Mouse (Mus musculus): ENCODE data around the gene Ech1.

The Ech1 gene

DNA sequence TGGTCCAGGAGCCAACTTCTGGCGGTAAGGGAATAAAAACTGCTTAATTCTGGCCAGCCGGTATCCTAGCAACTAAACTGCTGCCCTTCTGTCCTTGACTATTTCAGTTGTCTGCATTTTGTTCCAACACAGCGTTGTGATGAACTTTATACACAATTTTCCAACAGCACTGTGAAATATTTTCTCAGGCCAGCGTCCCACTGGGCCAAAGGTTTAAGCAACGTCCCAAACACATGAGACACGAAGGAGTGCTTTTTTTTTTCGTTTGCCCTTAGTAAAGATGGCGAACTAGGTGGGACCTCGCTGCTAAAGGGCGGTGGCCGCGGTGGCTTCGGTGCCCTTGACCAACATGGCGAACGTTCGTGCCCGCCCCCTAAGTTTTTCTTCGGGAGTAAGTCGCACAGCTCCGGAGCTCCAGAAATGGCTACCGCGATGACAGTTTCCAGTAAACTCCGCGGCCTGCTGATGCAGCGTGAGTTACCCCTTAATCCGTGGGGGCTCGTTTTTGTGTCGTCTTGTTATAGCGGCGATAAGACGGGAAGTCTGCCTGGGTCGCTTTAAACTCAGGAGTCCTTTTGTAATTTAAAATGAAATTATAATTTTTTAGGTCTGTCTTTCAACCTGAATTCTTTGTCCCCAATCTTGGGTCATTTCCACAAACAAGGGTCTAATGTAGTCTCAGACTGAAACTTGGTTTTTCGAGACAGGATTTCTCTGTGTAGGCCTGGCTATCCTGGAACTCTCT, at the start of gene Ech1:
Gene Ech1 (plus strand): TSS at position 277 of the 745 bp plus-strand sequence.
- DNase-seq (ENCODE audit: low spot score) = peak; percentile 88

DNA sequence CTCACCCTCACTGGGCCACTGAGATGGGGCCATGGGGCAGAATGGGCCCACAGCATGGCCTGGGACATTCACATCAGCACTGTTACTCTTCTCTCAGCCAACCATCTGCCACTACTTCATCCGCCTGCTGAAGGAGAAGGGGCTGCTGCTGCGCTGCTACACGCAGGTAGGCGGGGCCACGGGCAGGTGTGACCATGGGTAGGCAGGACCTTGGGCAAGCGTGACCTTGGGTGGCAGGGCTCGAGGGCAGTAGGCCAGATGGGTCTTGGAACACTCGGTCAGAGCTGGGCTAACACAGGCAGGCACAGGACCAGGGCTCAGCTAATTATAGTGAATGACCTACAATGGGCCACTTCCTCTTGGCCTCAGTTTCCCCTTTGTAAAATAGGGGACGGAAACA, 46.2 kb upstream of the Ech1 start:
- no peak for DNase-seq (ENCODE audit: low spot score)

DNA sequence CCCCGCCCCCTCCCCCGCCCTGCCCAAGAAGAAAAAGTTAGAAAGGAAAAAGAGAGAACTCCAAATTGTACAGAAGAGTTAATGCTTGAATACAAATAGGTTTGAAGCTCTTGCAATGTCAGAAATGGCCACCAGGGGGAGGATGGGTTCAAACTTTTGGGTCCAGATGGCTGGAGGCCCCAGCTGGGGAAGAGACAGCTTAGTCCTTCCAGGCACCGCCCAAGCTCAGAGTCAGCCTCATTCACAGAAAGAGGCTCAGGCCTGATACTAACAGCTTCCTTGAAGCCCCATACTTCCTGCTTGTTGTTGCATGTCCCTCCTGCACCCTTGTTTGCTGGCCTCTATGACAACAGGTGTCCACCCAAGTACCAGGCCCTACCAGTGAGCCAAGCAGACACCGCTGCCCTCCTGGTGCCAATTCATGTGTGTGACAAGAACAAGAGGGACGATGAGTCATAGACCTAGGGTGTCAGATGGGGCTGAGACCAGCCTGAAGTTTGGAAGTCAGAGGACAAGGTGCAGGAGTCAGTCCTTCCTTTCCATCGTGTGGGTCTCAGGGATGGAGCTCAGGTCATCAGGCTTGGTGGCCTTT, 44.9 kb upstream of the Ech1 start:
- DNase-seq (ENCODE audit: low spot score) = peak; percentile 84

DNA sequence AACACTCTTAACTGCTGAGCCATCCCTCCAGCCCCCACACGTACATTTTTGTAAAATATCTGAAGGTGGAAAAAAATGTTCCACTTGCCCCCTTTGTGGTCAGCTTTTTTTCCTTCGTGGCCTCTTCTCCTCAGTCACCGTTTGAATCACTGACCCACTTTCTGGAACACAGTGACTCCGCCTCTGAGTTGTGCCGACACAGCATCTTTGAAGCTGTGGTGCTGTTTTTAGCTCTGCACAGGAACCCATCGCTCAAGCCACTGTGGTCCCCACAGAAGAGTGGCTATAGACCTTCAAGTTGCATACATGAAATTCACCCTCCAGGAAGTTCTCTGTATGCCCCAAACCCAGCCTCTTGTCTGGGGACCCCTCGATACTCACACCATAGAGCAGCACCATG, 44.2 kb upstream of the Ech1 start:
- DNase-seq (ENCODE audit: low spot score) = no peak

DNA sequence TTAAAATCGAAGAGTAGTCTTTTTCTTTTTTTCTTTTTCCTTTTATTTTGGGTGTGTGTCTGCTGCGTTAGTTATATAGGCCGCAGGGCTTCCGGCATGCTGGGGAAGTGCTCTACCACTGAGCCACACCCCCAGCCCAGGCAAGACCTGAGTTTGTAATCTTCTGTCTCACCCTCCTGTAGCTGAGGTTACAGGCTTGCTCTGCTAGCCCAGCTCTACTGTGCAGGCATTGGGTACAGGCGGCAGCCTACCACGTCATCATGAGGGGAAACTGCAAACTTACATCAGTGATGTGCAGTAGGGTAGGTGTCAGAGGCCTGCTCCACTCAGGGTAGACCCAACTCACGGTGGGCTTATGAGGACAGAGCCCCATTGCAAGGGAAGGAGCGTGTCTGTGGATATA, 43.8 kb upstream of the Ech1 start:
- DNase-seq (ENCODE audit: low spot score) = peak; percentile 90

DNA sequence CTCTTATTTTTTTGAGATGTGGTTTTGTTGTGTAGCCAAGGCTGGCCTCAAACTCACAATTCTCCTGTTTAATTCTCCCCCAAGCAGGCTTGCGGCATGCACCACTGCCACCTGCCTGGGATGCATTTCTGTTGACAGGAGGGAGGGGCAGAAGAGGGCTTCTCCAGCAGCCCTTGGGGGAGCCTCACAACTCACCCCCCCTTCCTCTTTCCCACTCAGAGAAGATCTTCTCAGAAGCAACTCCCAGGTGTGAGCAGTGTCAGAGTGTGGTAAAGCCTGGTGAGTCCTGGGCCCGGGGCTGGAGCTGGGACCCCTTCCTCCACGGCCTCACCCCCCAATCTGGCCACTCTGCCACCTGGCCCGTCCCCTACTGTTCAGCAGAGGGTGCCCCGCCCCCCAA, 39.9 kb upstream of the Ech1 start:
- DNase-seq (ENCODE audit: low spot score) = no peak

DNA sequence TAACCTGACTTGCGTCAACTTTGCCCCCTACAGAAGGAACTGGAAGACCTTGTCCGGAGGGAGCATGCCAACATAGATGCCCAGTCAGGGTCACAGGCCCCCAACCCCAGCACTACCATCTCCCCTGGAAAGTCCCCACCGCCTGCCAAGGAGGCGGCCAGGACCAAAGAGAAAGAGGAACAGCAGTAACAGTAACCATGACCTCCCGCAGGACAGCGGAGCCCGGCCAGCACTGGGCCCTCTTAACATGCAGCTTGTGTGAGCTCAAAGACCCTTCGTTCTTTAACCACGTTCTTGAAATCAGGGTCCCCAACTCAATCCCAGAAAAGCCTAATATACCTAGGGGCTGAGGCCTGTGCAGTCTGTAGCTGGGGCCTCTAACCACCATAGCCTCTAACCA, 37.1 kb upstream of the Ech1 start:
- no peak for DNase-seq (ENCODE audit: low spot score)

DNA sequence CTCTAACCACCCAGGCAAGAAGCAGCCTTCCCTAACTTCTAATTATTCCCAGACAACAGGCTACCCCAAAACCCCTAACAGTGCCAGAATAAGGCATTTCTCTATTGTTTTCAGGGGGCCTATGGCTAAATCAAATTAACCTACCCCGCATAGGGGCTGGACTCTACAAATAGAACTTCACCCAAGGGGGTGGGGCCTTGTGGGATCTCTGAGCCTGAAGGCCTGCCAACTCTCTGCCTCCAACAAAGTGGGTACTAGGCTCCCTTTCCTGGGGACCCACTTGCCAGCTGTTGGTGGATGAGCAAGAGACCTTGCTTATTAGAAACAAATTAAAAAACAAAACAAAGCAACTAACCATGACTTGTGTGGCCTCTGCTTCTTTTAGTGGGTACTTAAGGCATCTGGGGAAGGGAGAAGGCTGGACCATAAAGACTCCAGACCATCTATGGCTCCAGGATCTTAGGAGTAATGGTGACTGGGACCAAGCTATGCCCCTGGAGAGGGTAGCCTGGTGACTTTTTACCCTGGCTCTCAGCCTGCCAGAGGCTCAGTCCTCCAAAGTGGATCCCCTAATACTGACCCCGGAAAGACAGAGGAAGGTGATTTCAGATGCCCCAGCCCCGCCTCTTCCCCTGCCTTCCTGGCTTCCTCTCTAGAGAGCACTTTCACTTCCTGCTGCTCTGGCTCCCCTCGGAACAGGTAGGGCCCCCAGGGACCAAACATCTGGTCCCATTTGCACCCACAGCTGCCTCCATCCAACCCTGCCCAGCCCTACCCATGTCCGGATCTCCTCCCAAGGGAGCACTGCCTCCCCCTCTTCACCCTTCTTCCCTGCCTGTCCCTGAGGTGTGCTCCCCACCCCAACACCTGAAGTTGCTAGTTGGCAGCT, 36.5 kb upstream of the Ech1 start, which contains the start of gene Rinl:
Gene Rinl (plus strand): TSS at position 663 of the 889 bp plus-strand sequence.
- peak; percentile 65 for DNase-seq (ENCODE audit: low spot score)

DNA sequence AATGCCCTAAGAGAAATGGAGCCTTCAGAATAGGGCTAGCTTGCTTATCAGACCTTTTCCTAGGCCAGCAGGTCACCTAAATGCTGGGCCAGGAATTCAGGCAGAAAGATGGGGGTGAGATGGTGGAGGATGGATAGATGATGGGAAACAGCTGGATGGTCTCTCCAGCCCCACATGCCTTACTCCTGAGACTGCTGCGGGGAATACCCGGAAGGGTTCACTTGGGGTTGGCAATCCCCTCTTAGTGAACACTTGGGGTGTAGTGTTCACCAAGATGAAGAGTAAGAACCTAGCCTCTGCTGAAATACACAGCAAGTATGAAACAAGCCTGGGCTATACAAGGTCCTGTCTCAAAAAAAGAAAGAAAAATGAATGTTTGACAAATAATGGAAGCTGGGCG, 35.8 kb upstream of the Ech1 start:
- no peak for DNase-seq (ENCODE audit: low spot score)

DNA sequence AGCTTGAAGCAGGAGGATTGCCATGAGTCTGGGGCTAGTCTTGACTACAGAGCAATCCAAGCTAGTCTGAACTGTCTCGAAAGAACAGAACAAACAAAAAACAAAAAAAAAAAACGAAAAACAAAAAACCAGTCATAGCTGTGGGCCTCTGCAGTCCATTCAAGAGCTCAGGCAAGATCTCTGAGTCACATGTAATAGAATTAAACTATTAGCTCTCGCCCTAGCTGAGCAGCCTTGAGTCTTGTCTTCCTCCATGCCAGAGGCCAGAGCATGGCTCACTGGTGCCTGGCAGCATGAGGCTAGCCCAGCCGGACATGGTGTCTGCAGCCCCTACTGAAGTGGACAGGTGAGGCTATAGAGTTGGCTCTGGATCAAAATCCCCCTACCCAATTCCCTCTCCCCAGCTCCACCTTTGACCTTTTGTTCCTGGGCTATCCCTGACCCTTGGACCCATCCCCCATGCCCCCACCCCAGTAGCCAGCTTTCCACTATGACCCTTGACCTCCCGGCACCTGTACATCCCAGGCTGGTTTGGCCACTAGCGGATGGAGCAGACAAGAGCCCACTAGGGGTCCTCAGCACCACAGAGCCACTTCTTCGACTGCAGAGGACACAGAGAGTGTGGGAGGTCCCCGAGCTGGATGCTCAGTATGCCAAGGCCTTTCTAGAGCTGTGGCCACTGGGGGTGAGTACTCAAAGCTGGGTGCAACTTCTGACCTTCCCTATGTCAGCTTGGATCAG, 34.8 kb upstream of the Ech1 start:
- DNase-seq (ENCODE audit: low spot score) = no peak

DNA sequence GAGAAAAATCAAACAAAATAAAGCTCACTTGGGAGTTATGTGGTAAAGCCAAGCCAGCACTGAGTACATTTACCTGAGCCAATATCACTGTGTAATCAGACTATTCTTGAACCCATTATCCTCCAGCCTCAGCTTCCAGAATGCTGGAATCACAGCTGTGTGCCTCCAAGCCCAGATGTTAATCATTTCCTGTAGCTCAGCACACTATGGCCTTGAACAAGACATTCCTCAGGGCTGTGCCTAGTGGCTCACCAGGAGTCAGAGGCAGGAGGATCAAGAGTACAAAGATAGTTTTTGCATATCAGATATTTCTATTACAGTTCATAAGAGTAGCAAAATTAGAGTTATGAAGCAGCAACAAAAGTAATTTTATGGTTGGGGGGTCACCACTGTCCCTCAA, 33.3 kb upstream of the Ech1 start:
- DNase-seq (ENCODE audit: low spot score) = no peak

DNA sequence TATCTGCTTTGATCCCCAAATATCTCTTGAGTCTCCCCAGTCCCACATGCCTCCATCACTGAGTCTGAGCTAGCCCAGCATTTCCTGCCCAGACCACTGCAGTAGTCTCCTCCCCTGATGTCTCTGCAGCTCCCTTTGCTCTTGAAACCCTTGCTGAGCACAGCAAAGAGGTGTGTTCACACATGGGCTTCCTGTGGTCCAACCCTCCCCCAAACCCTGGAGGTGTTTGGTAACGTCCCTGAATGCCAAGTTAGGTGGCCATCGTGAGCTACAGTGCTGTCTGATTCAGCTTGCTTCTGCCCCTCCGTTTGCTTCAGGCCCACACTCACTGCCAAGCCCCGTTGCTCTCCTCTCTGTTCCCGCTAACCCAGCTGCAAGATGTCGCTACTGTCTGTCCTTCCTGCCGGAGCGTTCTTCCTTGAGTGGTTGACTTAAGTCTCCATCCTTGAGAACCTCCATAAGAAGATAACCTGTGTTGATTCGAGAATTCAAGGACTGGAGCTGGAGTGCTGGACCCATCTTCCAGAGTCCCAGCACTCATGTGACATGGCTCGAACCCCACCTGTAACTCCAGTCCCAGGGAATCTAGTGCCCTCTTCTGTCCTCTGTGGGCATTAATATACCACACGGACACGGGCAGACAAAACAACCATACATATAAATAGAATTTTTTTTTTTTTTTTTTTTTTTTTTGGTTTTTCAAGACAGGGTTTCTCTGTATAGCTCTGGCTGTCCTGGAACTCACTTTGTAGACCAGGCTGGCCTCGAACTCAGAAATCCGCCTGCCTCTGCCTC, 32.4 kb upstream of the Ech1 start:
- peak; percentile 75 for DNase-seq (ENCODE audit: low spot score)

DNA sequence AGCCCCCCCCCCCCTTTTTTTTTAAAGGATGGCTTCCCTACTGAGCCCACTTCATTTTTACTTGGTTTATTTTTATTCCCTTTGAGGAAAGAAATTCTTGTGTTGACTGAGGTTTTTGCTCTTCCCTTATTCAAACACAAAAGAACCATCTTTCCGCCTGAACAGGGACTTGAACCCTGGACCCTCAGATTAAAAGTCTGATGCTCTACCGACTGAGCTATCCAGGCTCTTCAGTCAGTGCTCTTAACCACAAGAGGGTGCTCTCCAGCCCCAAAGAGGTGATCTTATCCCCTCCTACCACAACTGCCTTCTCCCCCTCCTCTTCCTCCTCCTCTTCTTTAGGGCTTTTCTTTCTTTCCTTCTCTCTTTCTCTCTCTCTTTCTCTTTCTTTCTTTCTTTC, 31.2 kb upstream of the Ech1 start:
- DNase-seq (ENCODE audit: low spot score) = no peak

DNA sequence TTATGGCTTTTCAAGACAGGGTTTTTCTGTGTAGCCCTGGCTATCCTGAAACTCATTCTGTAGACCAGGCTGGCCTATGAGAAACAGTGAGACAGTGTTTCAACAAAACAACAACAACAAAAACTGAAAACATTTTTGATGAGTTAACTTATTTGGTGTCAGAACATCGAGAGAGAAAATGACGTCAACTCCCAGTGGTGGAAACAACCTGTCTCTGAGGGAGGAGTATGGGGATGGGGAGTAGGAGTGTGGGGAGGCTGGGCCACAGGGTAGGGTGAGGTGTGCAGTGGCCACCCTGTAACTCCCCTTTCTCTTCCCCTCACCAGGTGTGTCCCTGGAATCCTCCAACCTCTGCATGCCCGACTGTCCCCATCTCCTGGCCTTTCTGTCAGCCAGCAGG, 30.5 kb upstream of the Ech1 start:
- DNase-seq (ENCODE audit: low spot score) = no peak

DNA sequence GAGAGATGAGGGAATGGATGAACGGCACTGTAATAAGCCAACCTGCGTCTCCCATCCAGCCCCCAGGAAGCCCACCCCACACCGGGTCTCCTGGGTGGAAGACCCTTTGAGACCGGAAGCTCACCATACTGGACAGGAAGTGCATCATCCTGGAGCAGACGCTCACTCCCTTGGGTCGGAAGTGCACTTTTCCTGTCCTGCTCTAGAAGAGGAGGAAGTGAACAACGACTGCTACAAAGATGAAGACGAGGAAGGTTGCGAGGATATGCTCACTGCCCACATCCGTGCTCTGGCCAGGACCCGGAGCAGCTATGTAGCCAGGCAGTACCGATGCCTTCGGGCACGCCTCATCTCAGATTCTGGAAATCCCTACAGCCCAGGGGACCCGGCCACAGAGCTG, 29.2 kb upstream of the Ech1 start:
- DNase-seq (ENCODE audit: low spot score) = no peak

DNA sequence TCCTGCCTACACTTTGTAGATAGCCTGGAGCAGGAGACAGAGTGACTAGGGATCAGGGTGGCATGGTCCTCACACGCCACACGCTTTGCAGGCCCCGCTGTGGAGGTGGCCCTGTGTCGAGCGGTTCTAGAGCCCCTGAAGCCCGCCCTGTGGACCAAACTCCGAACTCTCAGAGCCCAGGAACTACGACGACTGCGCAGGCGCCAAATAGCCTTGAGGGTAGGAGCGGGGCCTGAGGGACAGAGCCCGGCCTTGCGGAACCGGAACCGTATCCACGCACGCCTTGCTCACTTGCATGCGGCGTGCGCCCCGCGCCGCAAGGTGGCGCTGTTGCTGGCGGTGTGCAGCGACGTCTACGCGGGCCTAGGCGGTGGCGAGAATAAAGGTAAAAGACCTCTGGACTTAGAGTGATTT, 28.4 kb upstream of the Ech1 start:
- peak; percentile 72 for DNase-seq (ENCODE audit: low spot score)

DNA sequence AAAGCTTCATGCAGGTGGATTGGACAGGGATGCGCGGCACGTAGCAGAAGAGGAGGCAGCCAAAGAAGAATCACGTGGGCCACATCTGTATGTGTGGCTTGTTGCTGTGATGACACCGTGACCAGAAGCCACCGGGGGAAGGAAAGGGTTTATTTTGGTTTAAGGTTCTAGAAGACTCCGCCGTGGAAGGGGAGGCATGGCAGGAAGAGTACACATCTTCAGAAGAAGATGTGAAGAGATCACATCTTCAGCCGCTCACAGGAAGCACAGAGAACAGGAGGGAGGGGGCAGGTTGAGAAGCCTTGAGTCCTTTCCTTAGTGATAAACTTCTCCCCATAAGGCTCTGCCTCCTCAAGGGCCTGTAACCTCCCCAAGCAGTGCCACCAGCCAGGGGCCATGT, 25.0 kb upstream of the Ech1 start:
- peak; percentile 66 for DNase-seq (ENCODE audit: low spot score)

DNA sequence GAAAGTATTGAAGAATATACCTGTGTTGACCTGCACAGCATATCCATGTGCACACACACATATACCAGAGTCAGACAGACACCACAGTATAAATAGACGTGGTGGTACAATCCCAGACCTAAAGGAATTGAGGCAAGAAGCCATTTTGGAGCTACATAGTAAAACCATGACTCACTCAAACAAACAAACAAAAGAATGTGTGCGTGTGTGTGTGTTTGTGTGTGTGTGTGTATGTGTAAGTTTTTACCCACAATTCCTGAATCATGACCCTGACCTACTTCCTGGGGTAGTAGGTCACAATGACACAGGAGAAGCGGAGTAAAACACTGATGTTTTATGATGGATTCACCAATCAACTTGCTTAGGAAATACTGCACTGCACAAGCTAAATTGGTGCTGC, 23.6 kb upstream of the Ech1 start:
- DNase-seq (ENCODE audit: low spot score) = no peak

DNA sequence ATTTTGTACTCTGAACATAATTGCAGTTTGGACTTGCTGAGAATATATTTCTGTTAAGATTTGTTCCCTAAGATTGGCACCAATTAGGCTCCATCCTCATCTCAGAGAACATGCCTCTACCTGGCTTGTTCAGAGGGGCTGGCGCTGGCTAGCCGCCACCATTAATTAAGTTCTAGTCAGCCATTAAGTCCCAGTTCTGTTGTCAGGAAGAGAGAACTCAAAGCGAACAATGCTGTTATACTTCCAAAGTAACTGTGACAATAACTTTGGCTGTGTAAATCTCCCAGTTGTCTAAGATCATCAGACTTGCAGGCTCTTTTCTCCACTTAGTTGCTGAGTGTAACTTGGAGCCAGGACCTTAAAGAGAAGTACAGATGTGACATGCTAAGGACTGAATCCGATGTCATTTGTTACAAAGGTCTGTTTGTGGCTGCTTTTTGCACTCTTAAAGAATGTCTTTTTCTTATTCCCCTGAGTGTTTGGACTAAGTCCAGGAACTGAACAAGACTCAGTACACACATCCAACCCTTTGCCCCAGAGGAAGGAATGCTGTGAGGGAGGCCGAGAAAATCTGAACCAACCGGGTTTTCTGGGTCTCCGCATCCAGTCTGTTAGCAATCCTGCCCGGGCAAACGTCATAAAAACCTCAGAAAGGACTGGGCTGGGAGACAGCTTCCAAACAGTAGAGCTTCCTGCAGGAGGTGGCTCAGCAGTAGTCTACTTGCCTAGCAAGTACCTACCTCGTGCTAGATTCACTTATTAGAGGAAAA, 22.9 kb upstream of the Ech1 start:
- DNase-seq (ENCODE audit: low spot score) = no peak

DNA sequence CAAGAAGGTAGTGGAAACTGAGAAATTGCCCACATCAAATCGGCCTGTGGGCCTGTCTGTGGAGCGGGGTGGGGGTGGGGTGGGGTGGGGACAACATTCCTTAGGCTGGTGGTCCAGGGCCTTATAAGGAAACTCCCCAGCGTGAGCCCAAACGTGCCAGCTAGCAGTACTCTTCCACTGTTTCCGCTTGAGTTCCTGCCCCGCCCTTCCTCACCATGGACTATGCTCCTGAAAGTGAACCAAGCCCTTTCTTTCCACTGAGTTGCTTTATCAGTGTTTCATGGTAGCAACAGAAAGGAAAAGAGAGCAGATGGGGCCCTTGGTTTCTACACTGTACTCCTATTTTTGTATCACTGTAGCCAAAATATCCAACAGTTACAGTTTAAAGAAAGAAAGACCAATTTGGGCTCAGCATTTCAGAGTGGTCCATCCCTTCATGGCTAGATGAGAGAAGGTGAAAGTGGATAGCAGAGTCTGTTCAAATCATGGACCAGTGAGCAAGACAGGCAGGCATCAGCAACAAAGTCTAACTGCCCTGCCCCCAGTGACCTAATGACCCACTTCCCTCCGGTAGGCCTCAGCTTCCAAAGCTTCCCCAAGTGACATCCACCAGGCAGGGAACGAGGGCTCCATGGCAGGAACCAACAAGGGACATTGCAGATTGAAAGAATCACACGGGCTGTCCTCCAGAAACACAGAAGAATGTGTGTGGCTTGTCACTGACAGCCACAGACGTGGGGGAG, 22.0 kb upstream of the Ech1 start:
- DNase-seq (ENCODE audit: low spot score) = no peak
